Mouse (Mus musculus) G1E (cell line): Measurements from ENCODE around the gene Fgf18. TPM values are rescaled to one million over a fixed set of nuclear protein-coding genes. Genes with fewer than 3 reads are reported as not detected.

Source experiments
- ATAC-seq: 2 replicates; pipeline ENCODE4 v1.8.0; 2016; ENCODE audit warnings: mild to moderate bottlenecking; ENCODE audit not compliant: insufficient number of reproducible peaks, poor library complexity, low FRiP score, severe bottlenecking; ENCODE audit errors: extremely low read depth
- DNase-seq: peaks from one replicate; pipeline ENCODE4 v3.0.0; 2012; ENCODE audit warnings: low spot score
- H3K27me3 ChIP-seq: 2 replicates; pipeline ENCODE4 v1.6.1; 2012; ENCODE audit warnings: mild to moderate bottlenecking, low read length, inconsistent platforms; ENCODE audit not compliant: insufficient read depth
- H3K36me3 ChIP-seq: replicated peaks from 2 replicates; pipeline ENCODE3; 2012; ENCODE audit warnings: mild to moderate bottlenecking, inconsistent platforms
- H3K4me1 ChIP-seq: 2 replicates; pipeline ENCODE4 v1.6.1; 2012; ENCODE audit warnings: low read depth, low read length, inconsistent platforms, mixed read lengths; ENCODE audit not compliant: insufficient read depth
- H3K4me3 ChIP-seq: 2 replicates; pipeline ENCODE4 v1.5.1; 2012; ENCODE audit warnings: low read depth, mild to moderate bottlenecking, inconsistent platforms, low read length, moderate library complexity, mixed read lengths
- H3K9me3 ChIP-seq: replicated peaks from 2 replicates; pipeline ENCODE4 v1.6.1; 2012; ENCODE audit warnings: inconsistent platforms
- CTCF ChIP-seq: IDR thresholded peaks from 2 replicates; pipeline ENCODE4 v1.5.1; 2012; ENCODE audit warnings: low read depth, low read length, inconsistent platforms, mixed read lengths
- GATA1 ChIP-seq: IDR thresholded peaks from 2 replicates; pipeline ENCODE4 v1.6.1; 2012; ENCODE audit warnings: borderline replicate concordance, low read length, inconsistent platforms, mixed read lengths
- GATA2 ChIP-seq: IDR thresholded peaks from 2 replicates; pipeline ENCODE4 v1.6.1; 2012; ENCODE audit warnings: low read depth, low read length, inconsistent platforms, borderline replicate concordance
- POLR2AphosphoS5 ChIP-seq: IDR thresholded peaks from 2 replicates; pipeline ENCODE4 v1.6.1; 2012; ENCODE audit warnings: low read depth, low read length, inconsistent platforms; ENCODE audit not compliant: insufficient replicate concordance
- TAL1 ChIP-seq: conservative IDR thresholded peaks from 2 replicates; pipeline ENCODE4 v1.6.1; 2012; ENCODE audit warnings: low read depth, low read length, inconsistent platforms, mixed read lengths
- polyA plus RNA-seq: library from polyadenylated mRNA; stranded (reverse); fragments of >175 nt; gene quantifications from 2 replicates; pipeline ENCODE4 v1.2.3, GENCODE M21; 2012
- total RNA-seq, 2 experiments: library from RNA; stranded (forward) in 1 of 2; stranded (reverse) in 1 of 2; fragments of 200-1000 nt in 1 of 2; fragments of >200 nt in 1 of 2; fragmentation: Nextera tagmentation in 1 of 2; gene quantifications; 2 replicates each; pipeline ENCODE4 v1.2.3; 2014 to 2017

Fgf18 gene
- total and polyA plus RNA-seq, 3 experiments, result not detected

DNA sequence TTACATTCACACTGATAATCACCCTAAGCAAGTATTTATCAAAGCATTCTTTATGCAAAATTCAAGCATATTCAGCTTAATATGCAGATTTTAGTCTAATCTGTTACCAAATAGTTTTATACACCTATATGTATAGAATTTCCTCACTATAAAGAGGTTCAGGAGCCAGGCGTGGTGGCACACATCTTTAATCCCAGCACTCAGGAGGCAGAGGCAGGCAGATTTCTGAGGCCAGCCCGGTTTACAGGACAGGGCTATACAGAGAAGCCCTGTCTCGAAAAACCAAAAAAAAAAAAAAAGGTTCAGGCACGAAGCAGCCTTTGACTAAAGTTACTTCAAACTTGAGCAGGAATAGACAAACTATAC is 4.6 kb upstream of the Fgf18 start:
- H3K4me1 ChIP-seq, result peaks cover 42% of the 10 kb centered on the region
- peaks cover 15% of the 10 kb centered on the region for H3K27me3 ChIP-seq
- DNase-seq (no peak), ATAC-seq (no peak)
- H3K36me3 ChIP-seq, result peaks cover 70% of the 10 kb centered on the region
- TF ChIP-seq POLR2AphosphoS5 (no peak; the same call in 1 of the 2 replicates), TAL1 (no peak), CTCF (no peak), GATA1 (no peak), GATA2 (no peak)
- H3K9me3 ChIP-seq, result peaks cover 11% of the 10 kb centered on the region
- H3K4me3 ChIP-seq, result no peak overlapping the region

DNA sequence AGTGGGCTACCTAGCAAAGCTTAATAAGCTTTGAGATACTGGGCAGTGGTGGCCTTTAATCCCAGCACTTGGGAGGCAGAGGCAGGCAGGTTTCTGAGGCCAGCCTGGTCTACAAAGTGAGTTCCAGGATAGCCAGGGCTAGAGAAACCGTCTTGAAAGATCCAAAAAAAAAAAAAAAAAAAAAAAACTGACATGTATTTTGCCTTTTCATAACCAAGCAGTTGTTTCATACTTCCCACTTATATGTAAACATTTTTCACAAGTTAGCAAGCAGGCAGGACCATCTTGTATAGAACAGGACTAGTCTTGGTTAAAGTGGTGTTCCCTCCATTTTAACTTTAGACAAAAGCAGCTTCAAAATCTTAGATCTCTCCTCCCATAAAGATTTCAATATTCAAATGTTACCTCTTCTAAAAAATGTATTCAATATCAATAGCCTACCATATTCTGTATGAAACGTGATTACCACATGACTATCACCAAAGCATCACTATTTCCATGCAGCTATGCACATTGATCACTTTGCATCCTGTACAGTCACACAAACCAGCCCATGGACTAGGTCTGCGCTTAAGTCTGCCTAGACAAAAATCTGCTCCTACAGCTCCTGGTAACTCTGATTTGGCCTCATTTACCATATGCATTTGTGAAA is 4.1 kb upstream of the Fgf18 start:
- Histone ChIP-seq H3K9me3 (peaks cover 11% of the 10 kb centered on the region), H3K36me3 (peaks cover 65% of the 10 kb centered on the region), H3K4me1 (peaks cover 38% of the 10 kb centered on the region), H3K27me3 (peaks cover 20% of the 10 kb centered on the region), H3K4me3 (no peak overlapping the region)
- TF ChIP-seq GATA2 (no peak), POLR2AphosphoS5 (no peak; the same call in 1 of the 2 replicates), CTCF (no peak), TAL1 (no peak), GATA1 (no peak)
- no peak for DNase-seq
- no peak for ATAC-seq

DNA sequence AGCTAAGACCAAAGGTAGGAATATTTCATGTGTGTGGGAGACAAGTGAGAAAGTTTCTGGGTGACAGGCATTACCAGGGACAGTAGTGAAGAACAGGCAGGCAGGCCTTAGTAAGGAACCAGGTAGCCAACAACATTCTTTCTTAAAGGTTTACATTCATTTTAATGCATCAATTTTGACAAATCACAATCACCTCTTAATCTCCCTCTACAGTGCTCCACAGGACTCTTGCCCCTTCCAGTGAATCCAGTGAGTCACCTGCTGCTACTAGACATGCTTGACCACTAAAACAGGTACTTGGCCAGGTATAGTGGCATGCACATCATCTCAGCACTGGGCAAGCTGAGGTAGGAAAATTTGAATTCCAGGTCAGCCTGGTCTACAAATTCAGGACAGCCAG is 3.2 kb upstream of the Fgf18 start:
- H3K36me3 ChIP-seq, result peaks cover 58% of the 10 kb centered on the region
- H3K4me1 ChIP-seq, result peaks cover 35% of the 10 kb centered on the region
- TF ChIP-seq GATA2 (no peak), POLR2AphosphoS5 (peak; percentile 68; the same call in 1 of the 2 replicates)
- no peak for DNase-seq
- no peak overlapping the region for H3K4me3 ChIP-seq
- H3K27me3 ChIP-seq, result peaks cover 29% of the 10 kb centered on the region
- H3K9me3 ChIP-seq, result peaks cover 11% of the 10 kb centered on the region
- no peak for ATAC-seq

DNA sequence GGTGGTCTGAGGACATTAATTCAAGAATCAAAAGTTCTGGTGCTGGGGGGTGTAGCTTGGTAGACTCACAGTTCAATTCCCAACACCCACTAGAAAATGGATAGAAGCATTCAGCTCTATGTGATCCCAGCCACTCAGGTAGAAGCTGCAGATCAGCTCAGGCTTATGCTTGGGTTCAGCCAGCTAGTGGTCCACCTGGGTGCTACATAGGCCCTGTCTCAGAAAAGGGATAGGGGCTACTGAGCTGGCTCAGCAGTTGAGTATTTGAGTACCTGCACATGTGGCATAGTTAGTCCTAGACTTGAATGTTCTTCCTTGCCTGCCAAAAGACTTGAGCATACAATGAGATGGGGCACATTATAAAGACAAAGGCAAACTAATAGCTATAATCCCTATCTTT is 2.3 kb upstream of the Fgf18 start:
- Histone ChIP-seq H3K36me3 (peaks cover 51% of the 10 kb centered on the region), H3K9me3 (peaks cover 11% of the 10 kb centered on the region), H3K4me3 (no peak overlapping the region), H3K4me1 (peaks cover 35% of the 10 kb centered on the region), H3K27me3 (peaks cover 38% of the 10 kb centered on the region)
- DNase-seq (no peak), ATAC-seq (no peak)
- no peak for TF ChIP-seq CTCF
- 0 out of 2 replicates have a peak, but pooled peaks have one; percentile 72 for TF ChIP-seq POLR2AphosphoS5
- TF ChIP-seq GATA1, result no peak
- TF ChIP-seq TAL1, result no peak

GRCm38 (mm10) chr11:33149088-33149436 is 1.9 kb upstream of the Fgf18 start:
- TF ChIP-seq POLR2AphosphoS5 (no peak; the same call in 1 of the 2 replicates), GATA2 (no peak), TAL1 (no peak), GATA1 (no peak), CTCF (no peak)
- DNase-seq (no peak), ATAC-seq (no peak)
- peaks cover 47% of the 10 kb centered on the region for H3K36me3 ChIP-seq
- peaks cover 42% of the 10 kb centered on the region for H3K27me3 ChIP-seq
- H3K9me3 ChIP-seq, result peaks cover 11% of the 10 kb centered on the region
- H3K4me1 ChIP-seq, result peaks cover 35% of the 10 kb centered on the region
- H3K4me3 ChIP-seq, result no peak overlapping the region

DNA sequence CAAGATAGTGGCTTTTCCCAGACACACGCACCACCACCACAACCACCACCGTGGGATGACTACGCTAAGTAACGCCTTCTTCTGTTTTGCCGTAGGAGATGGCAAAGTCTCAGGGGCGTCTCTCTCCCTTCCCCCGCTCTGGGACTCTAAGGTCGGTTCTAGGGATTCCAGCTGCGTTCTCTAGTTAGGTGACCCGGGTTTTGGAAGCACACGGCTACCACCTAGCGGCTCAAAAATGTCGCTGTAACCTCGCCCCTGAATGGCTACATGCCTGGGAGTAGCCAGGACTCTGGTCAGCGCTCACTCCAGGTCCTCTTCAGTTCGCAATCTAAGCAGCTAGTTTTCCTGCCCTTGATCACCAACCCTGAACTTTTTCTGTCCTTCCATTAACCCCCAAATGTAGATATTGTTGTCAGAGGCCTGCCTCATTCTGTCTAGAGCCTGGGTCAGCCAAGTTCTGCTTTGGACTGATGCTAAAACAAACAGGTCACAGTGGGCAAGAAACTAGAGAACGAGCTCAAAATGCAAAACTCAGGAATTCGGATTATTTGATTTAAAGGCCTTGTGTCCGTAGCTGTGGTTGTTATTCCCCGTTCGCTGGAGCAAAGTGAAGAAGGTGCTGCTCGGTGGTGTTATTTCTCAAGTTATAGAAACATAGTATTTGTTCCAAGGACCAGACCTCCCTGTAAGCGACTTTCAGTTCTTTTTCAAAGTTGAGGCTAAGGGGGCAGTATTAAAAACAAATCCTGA is 1.3 kb upstream of the Fgf18 start:
- peak; percentile 63 for ATAC-seq
- peaks cover 47% of the 10 kb centered on the region for H3K27me3 ChIP-seq
- peaks cover 35% of the 10 kb centered on the region for H3K4me1 ChIP-seq
- H3K36me3 ChIP-seq, result peaks cover 41% of the 10 kb centered on the region
- TF ChIP-seq POLR2AphosphoS5 (peak; percentile 86; the same call in 1 of the 2 replicates), GATA2 (no peak), TAL1 (no peak), GATA1 (no peak), CTCF (0 out of 2 replicates have a peak, but pooled peaks have one; percentile 22)
- peak; percentile 71 for DNase-seq
- H3K4me3 ChIP-seq, result peak overlapping the region; percentile 61; the same call in 1 of the 2 replicates
- H3K9me3 ChIP-seq, result peaks cover 11% of the 10 kb centered on the region
